Mouse (Mus musculus) limb, embryonic 10.5 days (tissue): Measurements from ENCODE around the gene Slc31a1. TPM values are rescaled to one million over a fixed set of nuclear protein-coding genes. Genes with fewer than 3 reads are reported as not detected.

Source experiments
- DNase-seq: peaks from one replicate; pipeline ENCODE4 v3.0.0-alpha.2; 2017; ENCODE audit warnings: low spot score
- H3K27ac ChIP-seq: fragments of 300-500 bp; sonication (generic); 2 replicates; pipeline ENCODE4 v1.5.1; 2016; ENCODE audit warnings: mild to moderate bottlenecking
- H3K27me3 ChIP-seq: fragments of 300-500 bp; sonication (generic); 2 replicates; pipeline ENCODE4 v1.6.1; 2016; ENCODE audit warnings: low read depth, mild to moderate bottlenecking; ENCODE audit not compliant: poor library complexity, severe bottlenecking
- H3K36me3 ChIP-seq: fragments of 300-500 bp; sonication (generic); 2 replicates; pipeline ENCODE4 v1.6.1; 2016; ENCODE audit warnings: mild to moderate bottlenecking, moderate library complexity
- H3K4me1 ChIP-seq: fragments of 300-500 bp; sonication (generic); 2 replicates; pipeline ENCODE4 v1.6.1; 2016
- H3K4me3 ChIP-seq: fragments of 300-500 bp; sonication (generic); 2 replicates; pipeline ENCODE4 v1.5.1; 2016; ENCODE audit warnings: mild to moderate bottlenecking, moderate library complexity
- H3K9me3 ChIP-seq: fragments of 300-500 bp; sonication (generic); replicated peaks from 2 replicates; pipeline ENCODE4 v1.6.1; 2016; ENCODE audit warnings: mild to moderate bottlenecking
- WGBS: fragments of 180-500 bp; shearing (Covaris S2); methylation state at CpG from one replicate; pipeline ENCODE4 v1.1.7; 2016; 5-methylcytosine and 5-hydroxymethylcytosine counted together
- polyA plus RNA-seq: library from polyadenylated mRNA; unstranded; fragments of >200 nt; fragmentation: Nextera tagmentation; extraction: Ambion mirVana; gene quantifications from 2 replicates; pipeline ENCODE4 v1.2.1, GENCODE M21; 2016

The Slc31a1 gene
- polyA plus RNA-seq, 1 experiment from 2014 or later, result 48.7 TPM

- WGBS, result 63% methylated on average over 1 of the region's 1 CpGs
- Histone ChIP-seq H3K4me1 (0 out of 2 replicates have a peak, but pooled peaks cover 2% of the 10 kb centered on the region), H3K36me3 (no peaks in the 10 kb centered on the region), H3K9me3 (no peaks in the 10 kb centered on the region), H3K27me3 (no peaks in the 10 kb centered on the region), H3K4me3 (no peak overlapping the region), H3K27ac (no peak overlapping the region)
- DNase-seq, result no peak
Observed at GRCm38 (mm10) chr4:62372410-62372809, 11.9 kb downstream of the Slc31a1 start.

GRCm38 (mm10) chr4:62372818-62373520 lies 12.4 kb downstream of the Slc31a1 start:
- Histone ChIP-seq H3K4me1 (0 out of 2 replicates have a peak, but pooled peaks cover 2% of the 10 kb centered on the region), H3K36me3 (no peaks in the 10 kb centered on the region), H3K9me3 (no peaks in the 10 kb centered on the region), H3K27me3 (no peaks in the 10 kb centered on the region), H3K27ac (no peak overlapping the region), H3K4me3 (no peak overlapping the region)
- DNase-seq, result no peak
- WGBS, result 88% methylated on average over 9 of the region's 9 CpGs

GRCm38 (mm10) chr4:62373668-62374067 lies 13.1 kb downstream of the Slc31a1 start:
- Histone ChIP-seq H3K9me3 (no peaks in the 10 kb centered on the region), H3K4me3 (no peak overlapping the region), H3K27ac (no peak overlapping the region), H3K4me1 (0 out of 2 replicates have a peak, but pooled peaks cover 2% of the 10 kb centered on the region), H3K27me3 (no peaks in the 10 kb centered on the region), H3K36me3 (no peaks in the 10 kb centered on the region)
- no peak for DNase-seq
- WGBS, result 82% methylated on average over 7 of the region's 7 CpGs

GRCm38 (mm10) chr4:62374342-62374741 lies 13.8 kb downstream of the Slc31a1 start:
- no peak overlapping the region for H3K27ac ChIP-seq
- H3K27me3 ChIP-seq, result no peaks in the 10 kb centered on the region
- H3K36me3 ChIP-seq, result no peaks in the 10 kb centered on the region
- 0 out of 2 replicates have a peak, but pooled peaks cover 2% of the 10 kb centered on the region for H3K4me1 ChIP-seq
- H3K9me3 ChIP-seq, result no peaks in the 10 kb centered on the region
- no peak overlapping the region for H3K4me3 ChIP-seq
- 87% methylated on average over 4 of the region's 4 CpGs for WGBS
- no peak for DNase-seq

GRCm38 (mm10) chr4:62376123-62376522 lies 15.6 kb downstream of the Slc31a1 start:
- H3K36me3 ChIP-seq, result no peaks in the 10 kb centered on the region
- no peaks in the 10 kb centered on the region for H3K9me3 ChIP-seq
- no peak overlapping the region for H3K27ac ChIP-seq
- 91% methylated on average over 2 of the region's 2 CpGs for WGBS
- no peaks in the 10 kb centered on the region for H3K27me3 ChIP-seq
- H3K4me3 ChIP-seq, result no peak overlapping the region
- 0 out of 2 replicates have a peak, but pooled peaks cover 2% of the 10 kb centered on the region for H3K4me1 ChIP-seq
- DNase-seq, result no peak

- 87% methylated on average over 9 of the region's 9 CpGs for WGBS
- no peaks in the 10 kb centered on the region for H3K9me3 ChIP-seq
- DNase-seq, result no peak
- H3K27me3 ChIP-seq, result no peaks in the 10 kb centered on the region
- no peak overlapping the region for H3K27ac ChIP-seq
- no peaks in the 10 kb centered on the region for H3K4me1 ChIP-seq
- peaks cover 3% of the 10 kb centered on the region; the same call in 1 of the 2 replicates for H3K36me3 ChIP-seq
- H3K4me3 ChIP-seq, result no peak overlapping the region
Observed at GRCm38 (mm10) chr4:62379724-62380381, 19.3 kb downstream of the Slc31a1 start.

GRCm38 (mm10) chr4:62383207-62383606 lies 22.7 kb downstream of the Slc31a1 start:
- Histone ChIP-seq H3K4me3 (no peak overlapping the region), H3K9me3 (no peaks in the 10 kb centered on the region), H3K27me3 (no peaks in the 10 kb centered on the region), H3K27ac (no peak overlapping the region), H3K4me1 (no peaks in the 10 kb centered on the region), H3K36me3 (peaks cover 30% of the 10 kb centered on the region)
- no peak for DNase-seq
- WGBS, result 92% methylated on average over 6 of the region's 6 CpGs

- Histone ChIP-seq H3K4me3 (no peak overlapping the region), H3K4me1 (no peaks in the 10 kb centered on the region), H3K9me3 (no peaks in the 10 kb centered on the region), H3K27me3 (no peaks in the 10 kb centered on the region), H3K27ac (no peak overlapping the region), H3K36me3 (peaks cover 35% of the 10 kb centered on the region)
- no peak for DNase-seq
- WGBS, result 84% methylated on average over 7 of the region's 7 CpGs
Observed at GRCm38 (mm10) chr4:62383752-62384151, 23.2 kb downstream of the Slc31a1 start.

- 89% methylated on average over 1 of the region's 1 CpGs for WGBS
- H3K36me3 ChIP-seq, result peaks cover 39% of the 10 kb centered on the region
- no peak overlapping the region for H3K4me3 ChIP-seq
- no peak for DNase-seq
- H3K9me3 ChIP-seq, result no peaks in the 10 kb centered on the region
- no peak overlapping the region for H3K27ac ChIP-seq
- H3K27me3 ChIP-seq, result no peaks in the 10 kb centered on the region
- no peaks in the 10 kb centered on the region for H3K4me1 ChIP-seq
Observed at GRCm38 (mm10) chr4:62384159-62384558, 23.6 kb downstream of the Slc31a1 start.

- no peaks in the 10 kb centered on the region for H3K27me3 ChIP-seq
- no peak overlapping the region for H3K27ac ChIP-seq
- no peaks in the 10 kb centered on the region for H3K9me3 ChIP-seq
- no peaks in the 10 kb centered on the region for H3K4me1 ChIP-seq
- H3K4me3 ChIP-seq, result no peak overlapping the region
- H3K36me3 ChIP-seq, result peaks cover 52% of the 10 kb centered on the region
- 93% methylated on average over 7 of the region's 7 CpGs for WGBS
- no peak for DNase-seq
Observed at GRCm38 (mm10) chr4:62385439-62385838, 24.9 kb downstream of the Slc31a1 start.

- no peaks in the 10 kb centered on the region for H3K4me1 ChIP-seq
- 90% methylated on average over 5 of the region's 5 CpGs for WGBS
- H3K4me3 ChIP-seq, result no peak overlapping the region
- H3K36me3 ChIP-seq, result peaks cover 85% of the 10 kb centered on the region
- DNase-seq, result no peak
- no peaks in the 10 kb centered on the region for H3K27me3 ChIP-seq
- H3K27ac ChIP-seq, result no peak overlapping the region
- no peaks in the 10 kb centered on the region for H3K9me3 ChIP-seq
Observed at GRCm38 (mm10) chr4:62389592-62390512, 29.3 kb downstream of the Slc31a1 start.

- peaks cover 91% of the 10 kb centered on the region for H3K36me3 ChIP-seq
- no peaks in the 10 kb centered on the region for H3K27me3 ChIP-seq
- no peak for DNase-seq
- H3K27ac ChIP-seq, result no peak overlapping the region
- no peaks in the 10 kb centered on the region for H3K4me1 ChIP-seq
- no peaks in the 10 kb centered on the region for H3K9me3 ChIP-seq
- H3K4me3 ChIP-seq, result no peak overlapping the region
- 89% methylated on average over 7 of the region's 7 CpGs for WGBS
Observed at GRCm38 (mm10) chr4:62391892-62392291, 31.4 kb downstream of the Slc31a1 start.
